Mouse (Mus musculus) spleen, postnatal 0 days (tissue): ENCODE results near the gene Pfn2. TPM values are rescaled to one million over a fixed set of nuclear protein-coding genes. Genes with fewer than 3 reads are reported as not detected.

Source experiments
- polyA plus RNA-seq: library from polyadenylated mRNA; unstranded; fragments of >200 nt; fragmentation: Nextera tagmentation; extraction: Ambion mirVana; gene quantifications from 2 replicates; pipeline ENCODE4 v1.2.1, GENCODE M21; 2015

Pfn2 gene
- 9.9 and 12.8 TPM in 2 replicates for polyA plus RNA-seq

DNA sequence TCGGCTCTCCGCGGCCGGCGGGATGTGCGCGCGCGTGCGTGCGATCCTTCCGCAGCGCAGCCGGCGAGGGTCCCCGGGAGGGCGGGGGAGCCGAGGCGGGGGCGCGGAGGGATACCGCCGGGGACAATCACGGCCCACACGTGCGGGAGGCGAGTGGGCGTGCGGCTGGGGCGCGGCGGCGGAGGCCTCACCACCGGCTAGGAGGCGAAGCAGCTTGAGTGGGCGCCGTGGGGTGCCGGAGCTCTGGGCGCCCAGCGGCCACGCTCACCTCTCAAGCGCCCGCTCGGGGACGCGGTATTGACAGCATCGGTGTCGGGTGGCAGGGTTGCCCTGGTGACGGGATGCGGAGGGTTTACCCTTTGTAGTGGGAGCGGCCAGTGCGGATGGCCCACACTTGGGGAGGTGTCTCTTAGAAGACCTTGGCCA lies at the start of gene Pfn2:
Gene Pfn2 (minus strand): TSS at position 320 of the 426 bp plus-strand sequence.

Other genes with a start within 250 kb of the Pfn2 start
- 51.4 and 52.2 TPM in 2 replicates for gene Commd2, start 196.4 kb downstream of the Pfn2 start, polyA plus RNA-seq
- not detected in 2 replicates for gene Ankub1, start 155.3 kb downstream of the Pfn2 start, polyA plus RNA-seq
- gene Rnf13, start 112.0 kb downstream of the Pfn2 start, polyA plus RNA-seq = 40.2 and 59.6 TPM in 2 replicates